ENCODE assay signal across 8 mouse cellular contexts in genomic region chr19:25672101-25672950, GRCm38 (mm10). TPM values are rescaled to one million over a fixed set of nuclear protein-coding genes. Genes with fewer than 3 reads are reported as not detected.
DNase-seq lines count a peak whose midpoint lies in the region; ATAC-seq and TF ChIP-seq lines count a peak whose summit lies in the region.

Gene Dmrt2, plus strand, starts transcription at chr19:25672411.

- peak within 1 kb of the TSS; percentile 35 for H3K4me3 ChIP-seq in hindbrain, postnatal 0 days (ENCODE audit: low read length)
- H3K4me3 ChIP-seq in limb, embryonic 10.5 days, result peak within 1 kb of the TSS; percentile 55
- H3K4me3 ChIP-seq in small intestine, adult 2 months (ENCODE audit: low read depth, low read length), result peak within 1 kb of the TSS; percentile 42

- peaks cover 94% of the 10 kb centered on the region for H3K27me3 ChIP-seq in hindbrain, postnatal 0 days (ENCODE audit: insufficient read depth, low read length)
- H3K27me3 ChIP-seq in limb, embryonic 10.5 days (ENCODE audit: low read depth, poor library complexity, severe bottlenecking), result peaks cover 99% of the 10 kb centered on the region
- H3K27me3 ChIP-seq in small intestine, adult 2 months (ENCODE audit: control insufficient read depth, insufficient read depth, low read length), result peaks cover 76% of the 10 kb centered on the region

- ATAC-seq in common myeloid progenitor, adult 5-6 weeks (replicated peaks; ENCODE audit: low read depth, poor library complexity, severe bottlenecking), result peak; percentile 90
- peak; percentile 93 for ATAC-seq in hindbrain, postnatal 0 days
- ATAC-seq in inflammation-experienced regulatory T-cells, adult 6 months, result no peak

- TF ChIP-seq CTCF in hindbrain, postnatal 0 days (IDR thresholded peaks at IDR 0.05; ENCODE audit: low read depth), result no peak
- no peak for TF ChIP-seq CTCF in small intestine, adult 2 months (IDR thresholded peaks at IDR 0.05; ENCODE audit: extremely low read depth, insufficient read length, insufficient replicate concordance, low read depth, low read length)

- intact Hi-C loops in gastrocnemius, postnatal 36 days (cut with DNase I), result loop anchor here (5.0 to 10.0 kb wide), 2 partner anchors 932 to 1075 kb away; partner anchors contain the start of gene Smarca2

- no peak within 1 kb of the TSS for H3K27ac ChIP-seq in hindbrain, postnatal 0 days
- peak within 1 kb of the TSS; percentile 56; the same call in 1 of the 2 replicates for H3K27ac ChIP-seq in limb, embryonic 10.5 days
- no peak within 1 kb of the TSS for H3K27ac ChIP-seq in small intestine, adult 2 months (ENCODE audit: insufficient read depth, low read depth, low read length)

- H3K4me1 ChIP-seq in hindbrain, postnatal 0 days (ENCODE audit: insufficient read depth, low read length), result peaks cover 4% of the 10 kb centered on the region
- H3K4me1 ChIP-seq in limb, embryonic 10.5 days, result peaks cover 32% of the 10 kb centered on the region
- peaks cover 14% of the 10 kb centered on the region; the same call in 1 of the 2 replicates for H3K4me1 ChIP-seq in small intestine, adult 2 months (ENCODE audit: control insufficient read depth, insufficient read depth, insufficient read length, low read length)

- H3K4me2 ChIP-seq in hindbrain, postnatal 0 days (ENCODE audit: low read depth, low read length), result peak within 1 kb of the TSS; percentile 58

- no peaks in the 10 kb centered on the region for H3K36me3 ChIP-seq in hindbrain, postnatal 0 days (ENCODE audit: insufficient read depth, low read length)
- no peaks in the 10 kb centered on the region for H3K36me3 ChIP-seq in limb, embryonic 10.5 days
- H3K36me3 ChIP-seq in small intestine, adult 2 months (ENCODE audit: control insufficient read depth, insufficient read depth, low read length), result no peaks in the 10 kb centered on the region

- H3K9ac ChIP-seq in hindbrain, postnatal 0 days (replicated peaks; ENCODE audit: low read length), result no peak within 1 kb of the TSS

- TF ChIP-seq POLR2A in small intestine, adult 2 months (IDR thresholded peaks at IDR 0.05; ENCODE audit: low read depth, low read length), result no peak

- 1% methylated on average over 44 of the region's 44 CpGs for WGBS in hindbrain, postnatal 0 days
- under 1% methylated on average over 44 of the region's 44 CpGs for WGBS in limb, embryonic 10.5 days
- WGBS in small intestine, adult 2 months, result 2% methylated on average over 44 of the region's 44 CpGs

- no peaks in the 10 kb centered on the region for H3K9me3 ChIP-seq in hindbrain, postnatal 0 days (ENCODE audit: low read length)
- no peaks in the 10 kb centered on the region for H3K9me3 ChIP-seq in limb, embryonic 10.5 days (replicated peaks)

- peak; percentile 85 for DNase-seq in adrenal gland, postnatal 10 days
- peak; percentile 64 to 82 for DNase-seq in gastrocnemius, postnatal 36 days
- peak; percentile 79 for DNase-seq in hindbrain, postnatal 0 days (ENCODE audit: low spot score)
- peak; percentile 88 for DNase-seq in limb, embryonic 10.5 days (ENCODE audit: low spot score)
- DNase-seq in mesoderm, embryonic 11.5 days (ENCODE audit: low read depth, low spot score), result peak; percentile 96

RNA-seq across cellular contexts. Expression of gene Dmrt2, which starts in this region (rescaled TPM):
- total RNA-seq in adrenal gland, postnatal 10 days (2021), result 1 to 10 TPM; 5.6 to 8.0 TPM
- not detected in 2 replicates for total RNA-seq in common myeloid progenitor, adult 5-6 weeks (2017)
- total RNA-seq in gastrocnemius, postnatal 36 days (2021), result 1 to 10 TPM; 4.2 to 6.6 TPM
- not detected in 2 replicates for total RNA-seq in hindbrain, postnatal 0 days (2014; rRNA removed)
- not detected in 2 replicates for polyA plus RNA-seq in hindbrain, postnatal 0 days (2015; fragmentation: Nextera tagmentation; extraction: Ambion mirVana)
- polyA plus RNA-seq in limb, embryonic 10.5 days (2016; fragmentation: Nextera tagmentation; extraction: Ambion mirVana), result 2.6 and 5.6 TPM in 2 replicates
- polyA plus RNA-seq in small intestine, adult 2 months (2012; rRNA removed), result 0.22 and 0.25 TPM in 2 replicates
- not detected for polyA plus RNA-seq in inflammation-experienced regulatory T-cells, adult 6 months (2017; shearing (Covaris generic))

Comparison
In these comparisons a context has a peak if more than half of its experiments do, and no peak if none do; other contexts are left out.
1. Peak in ATAC-seq in common myeloid progenitor, adult 5-6 weeks; RNA of the gene not detected or under 1 TPM.
2. Peak in DNase-seq, ATAC-seq, H3K4me3 ChIP-seq and H3K4me2 ChIP-seq in hindbrain, postnatal 0 days; RNA of the gene not detected or under 1 TPM.